Mouse (Mus musculus): ENCODE measurements around the gene Rbl2. TPM values are rescaled to one million over a fixed set of nuclear protein-coding genes. Genes with fewer than 3 reads are reported as not detected.

Gene Rbl2
- polyA plus RNA-seq, 1 experiment from 2014 or later: 14.8 TPM

GRCm38 (mm10) chr8:91056848-91057247, 13.0 kb upstream of the Rbl2 start:
- H3K36me3 ChIP-seq (ENCODE audit: insufficient read depth, low read length): 0 out of 2 replicates have a peak, but pooled peaks cover 3% of the 10 kb centered on the region
- no peaks in the 10 kb centered on the region for H3K4me1 ChIP-seq (replicated peaks; ENCODE audit: insufficient read depth, low read length)
- H3K27me3 ChIP-seq (ENCODE audit: insufficient read depth, low read length): no peaks in the 10 kb centered on the region
- no peak overlapping the region for H3K9ac ChIP-seq (ENCODE audit: low read depth, low read length)
- H3K4me3 ChIP-seq (replicated peaks; ENCODE audit: low read depth, low read length): no peak overlapping the region
- WGBS: 20% methylated on average over 3 of the region's 3 CpGs
- peak overlapping the region; percentile 68 for H3K27ac ChIP-seq
- no peak for TF ChIP-seq CTCF (IDR thresholded peaks at IDR 0.05; ENCODE audit: low read depth)
- DNase-seq (ENCODE audit: low spot score): peak; percentile 70
- H3K4me2 ChIP-seq (ENCODE audit: low read length): no peak overlapping the region
- peak; percentile 33; the same call in 1 of the 2 replicates for ATAC-seq (replicated peaks; ENCODE audit: low FRiP score, low read depth)
- no peaks in the 10 kb centered on the region for H3K9me3 ChIP-seq (replicated peaks; ENCODE audit: low read length)

- H3K4me2 ChIP-seq (ENCODE audit: low read length): no peak overlapping the region
- TF ChIP-seq CTCF (IDR thresholded peaks at IDR 0.05; ENCODE audit: low read depth): no peak
- no peak overlapping the region for H3K4me3 ChIP-seq (replicated peaks; ENCODE audit: low read depth, low read length)
- H3K9ac ChIP-seq (ENCODE audit: low read depth, low read length): no peak overlapping the region
- H3K36me3 ChIP-seq (ENCODE audit: insufficient read depth, low read length): no peaks in the 10 kb centered on the region
- no peaks in the 10 kb centered on the region for H3K4me1 ChIP-seq (replicated peaks; ENCODE audit: insufficient read depth, low read length)
- no peaks in the 10 kb centered on the region for H3K27me3 ChIP-seq (ENCODE audit: insufficient read depth, low read length)
- DNase-seq (ENCODE audit: low spot score): no peak
- ATAC-seq (replicated peaks; ENCODE audit: low FRiP score, low read depth): no peak
- no peaks in the 10 kb centered on the region for H3K9me3 ChIP-seq (replicated peaks; ENCODE audit: low read length)
- H3K27ac ChIP-seq: no peak overlapping the region
Measured at GRCm38 (mm10) chr8:91059086-91059578, 10.7 kb upstream of the Rbl2 start.

- no peak overlapping the region for H3K4me3 ChIP-seq (replicated peaks; ENCODE audit: low read depth, low read length)
- H3K4me2 ChIP-seq (ENCODE audit: low read length): no peak overlapping the region
- H3K9me3 ChIP-seq (replicated peaks; ENCODE audit: low read length): no peaks in the 10 kb centered on the region
- H3K4me1 ChIP-seq (replicated peaks; ENCODE audit: insufficient read depth, low read length): no peaks in the 10 kb centered on the region
- no peak for TF ChIP-seq CTCF (IDR thresholded peaks at IDR 0.05; ENCODE audit: low read depth)
- DNase-seq (ENCODE audit: low spot score): peak; percentile 19
- 81% methylated on average over 7 of the region's 7 CpGs for WGBS
- H3K36me3 ChIP-seq (ENCODE audit: insufficient read depth, low read length): no peaks in the 10 kb centered on the region
- no peak overlapping the region for H3K9ac ChIP-seq (ENCODE audit: low read depth, low read length)
- no peaks in the 10 kb centered on the region for H3K27me3 ChIP-seq (ENCODE audit: insufficient read depth, low read length)
- H3K27ac ChIP-seq: no peak overlapping the region
- ATAC-seq (replicated peaks; ENCODE audit: low FRiP score, low read depth): no peak
Measured at GRCm38 (mm10) chr8:91059884-91060510, 9.9 kb upstream of the Rbl2 start.

GRCm38 (mm10) chr8:91060555-91061471, 9.0 kb upstream of the Rbl2 start:
- Histone ChIP-seq H3K9me3 (replicated peaks; ENCODE audit: low read length) (no peaks in the 10 kb centered on the region), H3K27ac (no peak overlapping the region), H3K4me3 (replicated peaks; ENCODE audit: low read depth, low read length) (no peak overlapping the region), H3K9ac (ENCODE audit: low read depth, low read length) (no peak overlapping the region), H3K4me1 (replicated peaks; ENCODE audit: insufficient read depth, low read length) (no peaks in the 10 kb centered on the region), H3K4me2 (ENCODE audit: low read length) (no peak overlapping the region), H3K27me3 (ENCODE audit: insufficient read depth, low read length) (no peaks in the 10 kb centered on the region), H3K36me3 (ENCODE audit: insufficient read depth, low read length) (no peaks in the 10 kb centered on the region)
- 75% methylated on average over 19 of the region's 19 CpGs for WGBS
- no peak for ATAC-seq (replicated peaks; ENCODE audit: low FRiP score, low read depth)
- TF ChIP-seq CTCF (IDR thresholded peaks at IDR 0.05; ENCODE audit: low read depth): no peak
- no peak for DNase-seq (ENCODE audit: low spot score)

- Histone ChIP-seq H3K36me3 (ENCODE audit: insufficient read depth, low read length) (no peaks in the 10 kb centered on the region), H3K9ac (ENCODE audit: low read depth, low read length) (no peak overlapping the region), H3K4me2 (ENCODE audit: low read length) (no peak overlapping the region), H3K4me1 (replicated peaks; ENCODE audit: insufficient read depth, low read length) (peaks cover 5% of the 10 kb centered on the region; the same call in 1 of the 2 replicates), H3K27ac (no peak overlapping the region), H3K27me3 (ENCODE audit: insufficient read depth, low read length) (no peaks in the 10 kb centered on the region), H3K4me3 (replicated peaks; ENCODE audit: low read depth, low read length) (no peak overlapping the region), H3K9me3 (replicated peaks; ENCODE audit: low read length) (no peaks in the 10 kb centered on the region)
- DNase-seq (ENCODE audit: low spot score) (no peak), ATAC-seq (replicated peaks; ENCODE audit: low FRiP score, low read depth) (no peak)
- no peak for TF ChIP-seq CTCF (IDR thresholded peaks at IDR 0.05; ENCODE audit: low read depth)
- 68% methylated on average over 4 of the region's 4 CpGs for WGBS
Measured at GRCm38 (mm10) chr8:91065179-91065578, 4.7 kb upstream of the Rbl2 start.

- H3K9ac ChIP-seq (ENCODE audit: low read depth, low read length): no peak overlapping the region; the same call in 1 of the 2 replicates
- no peak for ATAC-seq (replicated peaks; ENCODE audit: low FRiP score, low read depth)
- no peaks in the 10 kb centered on the region for H3K36me3 ChIP-seq (ENCODE audit: insufficient read depth, low read length)
- peak overlapping the region; percentile 71 for H3K4me2 ChIP-seq (ENCODE audit: low read length)
- no peaks in the 10 kb centered on the region for H3K27me3 ChIP-seq (ENCODE audit: insufficient read depth, low read length)
- no peaks in the 10 kb centered on the region for H3K9me3 ChIP-seq (replicated peaks; ENCODE audit: low read length)
- peaks cover 15% of the 10 kb centered on the region; the same call in 1 of the 2 replicates for H3K4me1 ChIP-seq (replicated peaks; ENCODE audit: insufficient read depth, low read length)
- peak overlapping the region; percentile 79 for H3K4me3 ChIP-seq (replicated peaks; ENCODE audit: low read depth, low read length)
- 8% methylated on average over 10 of the region's 10 CpGs for WGBS
- no peak for DNase-seq (ENCODE audit: low spot score)
- no peak for TF ChIP-seq CTCF (IDR thresholded peaks at IDR 0.05; ENCODE audit: low read depth)
- H3K27ac ChIP-seq: no peak overlapping the region
Measured at GRCm38 (mm10) chr8:91069407-91069806, 450 bp upstream of the Rbl2 start.

Measured in kidney, postnatal 0 days (tissue).